Mouse (Mus musculus) intestine, embryonic 16.5 days (tissue): ENCODE measurements around the gene Dusp13. TPM values are rescaled to one million over a fixed set of nuclear protein-coding genes. Genes with fewer than 3 reads are reported as not detected.
A peak's percentile ranks its signal among the peaks of the same experiment; 100 is the strongest.

Experiments
- ATAC-seq: fragments of 200-750 bp; cut with Nextera tagmentation; 2 replicates; pipeline ENCODE4 v1.8.0; 2017; ENCODE audit warnings: moderate TSS enrichment, moderate library complexity
- H3K27ac ChIP-seq: fragments of 300-500 bp; sonication (generic); 2 replicates; pipeline ENCODE4 v1.5.1; 2014; ENCODE audit warnings: mild to moderate bottlenecking, low read length
- H3K27me3 ChIP-seq: fragments of 300-500 bp; sonication (generic); replicated peaks from 2 replicates; pipeline ENCODE4 v1.6.1; 2014; ENCODE audit warnings: low read length, control low read depth, mixed read lengths; ENCODE audit not compliant: control insufficient read depth, insufficient read depth
- H3K36me3 ChIP-seq: fragments of 300-500 bp; sonication (generic); 2 replicates; pipeline ENCODE4 v1.6.1; 2014; ENCODE audit warnings: low read length, control low read depth; ENCODE audit not compliant: control insufficient read depth, insufficient read depth
- H3K4me1 ChIP-seq: fragments of 300-500 bp; sonication (generic); 2 replicates; pipeline ENCODE4 v1.6.1; 2014; ENCODE audit warnings: low read length, control low read depth, mixed read lengths; ENCODE audit not compliant: control insufficient read depth, insufficient read depth
- H3K4me2 ChIP-seq: fragments of 300-500 bp; sonication (generic); 2 replicates; pipeline ENCODE4 v1.6.1; 2014; ENCODE audit warnings: low read depth, low read length, control low read depth
- H3K4me3 ChIP-seq: fragments of 300-500 bp; sonication (generic); 2 replicates; pipeline ENCODE4 v1.5.1; 2014; ENCODE audit warnings: mild to moderate bottlenecking, low read length
- H3K9ac ChIP-seq: fragments of 300-500 bp; sonication (generic); 2 replicates; pipeline ENCODE4 v1.6.1; 2014; ENCODE audit warnings: low read depth, low read length
- H3K9me3 ChIP-seq: fragments of 300-500 bp; sonication (generic); 2 replicates; pipeline ENCODE4 v1.6.1; 2016; ENCODE audit warnings: low read length, control low read depth; ENCODE audit not compliant: control insufficient read depth
- WGBS: fragments of 180-500 bp; shearing (Covaris S2); extraction: QIAGEN DNeasy Blood & Tissue Kit; methylation state at CpG from one replicate; pipeline ENCODE4 v1.1.7; 2014; 5-methylcytosine and 5-hydroxymethylcytosine counted together
- polyA plus RNA-seq: library from polyadenylated mRNA; unstranded; fragments of >200 nt; fragmentation: Nextera tagmentation; extraction: Ambion mirVana; gene quantifications from 2 replicates; pipeline ENCODE4 v1.2.1, GENCODE M21; 2015

Gene Dusp13
- polyA plus RNA-seq, 1 experiment from 2014 or later: not detected

DNA sequence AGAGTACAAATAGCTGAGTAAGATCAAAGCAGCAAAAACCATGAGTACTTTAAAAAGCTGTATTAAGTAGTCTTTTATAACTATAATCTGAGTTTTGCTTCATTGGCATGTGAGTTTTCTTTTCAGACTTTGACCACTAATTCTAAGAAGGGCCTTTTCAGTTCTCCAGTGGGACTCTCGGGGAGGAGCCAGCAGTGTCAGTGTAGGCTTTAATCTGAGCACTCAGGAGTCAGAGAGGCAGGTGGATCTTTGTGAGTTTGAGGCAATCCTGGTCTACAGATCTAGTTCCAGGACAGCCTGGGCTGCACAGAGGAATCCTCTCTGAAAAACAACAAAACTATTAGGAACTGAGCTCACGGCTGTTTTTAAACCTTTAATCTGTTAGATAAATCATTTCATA, 23.0 kb upstream of the Dusp13 start:
- peak; percentile 60 for ATAC-seq
- H3K27me3 ChIP-seq: no peaks in the 10 kb centered on the region
- H3K36me3 ChIP-seq: 0 out of 2 replicates have a peak, but pooled peaks cover 5% of the 10 kb centered on the region
- 61% methylated on average over 2 of the region's 2 CpGs for WGBS
- no peak overlapping the region for H3K4me3 ChIP-seq
- H3K4me1 ChIP-seq: no peaks in the 10 kb centered on the region
- no peak overlapping the region for H3K9ac ChIP-seq
- H3K27ac ChIP-seq: no peak overlapping the region
- H3K9me3 ChIP-seq: no peaks in the 10 kb centered on the region
- H3K4me2 ChIP-seq: no peak overlapping the region

DNA sequence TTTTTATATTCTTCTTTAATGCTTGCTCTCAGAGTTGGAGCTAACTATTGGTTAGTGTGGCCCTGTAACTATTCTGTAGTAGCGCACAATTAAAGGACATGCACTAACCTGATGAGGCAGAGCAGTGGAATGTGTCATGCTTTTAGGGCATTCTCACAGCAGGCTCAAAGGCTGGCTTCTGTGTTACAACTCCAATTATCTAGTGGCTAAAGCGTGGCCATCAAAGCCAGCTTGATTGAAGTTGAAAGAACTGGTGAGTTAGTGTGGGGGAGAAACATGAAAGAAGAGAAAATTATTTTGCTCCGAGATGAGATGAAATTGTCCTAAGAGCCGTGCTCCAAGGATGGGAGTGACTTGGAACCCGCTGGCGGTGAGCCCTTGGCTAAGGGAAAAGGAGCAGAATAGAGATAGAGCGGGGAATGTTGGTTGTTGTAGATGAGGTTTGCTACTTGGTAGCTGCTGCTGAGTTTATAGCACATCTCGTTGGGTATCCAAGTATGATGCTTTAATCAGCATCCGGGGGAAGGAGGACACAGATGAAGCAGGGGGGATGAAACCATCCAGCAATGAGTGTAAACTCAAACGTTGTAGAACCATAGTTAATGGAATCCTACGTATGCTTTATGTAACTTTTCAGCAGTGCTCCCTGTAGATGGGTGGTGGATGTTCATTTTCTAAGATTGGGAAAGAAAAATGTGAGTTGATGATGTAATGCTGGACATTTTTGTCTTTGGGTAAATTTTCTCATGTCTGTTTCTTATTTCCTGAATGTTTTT, 21.7 kb upstream of the Dusp13 start:
- H3K4me3 ChIP-seq: no peak overlapping the region
- no peak overlapping the region for H3K9ac ChIP-seq
- no peak overlapping the region for H3K4me2 ChIP-seq
- H3K9me3 ChIP-seq: no peaks in the 10 kb centered on the region
- 86% methylated on average over 11 of the region's 11 CpGs for WGBS
- no peak overlapping the region for H3K27ac ChIP-seq
- H3K27me3 ChIP-seq: no peaks in the 10 kb centered on the region
- ATAC-seq: no peak
- H3K36me3 ChIP-seq: 0 out of 2 replicates have a peak, but pooled peaks cover 3% of the 10 kb centered on the region
- H3K4me1 ChIP-seq: no peaks in the 10 kb centered on the region

DNA sequence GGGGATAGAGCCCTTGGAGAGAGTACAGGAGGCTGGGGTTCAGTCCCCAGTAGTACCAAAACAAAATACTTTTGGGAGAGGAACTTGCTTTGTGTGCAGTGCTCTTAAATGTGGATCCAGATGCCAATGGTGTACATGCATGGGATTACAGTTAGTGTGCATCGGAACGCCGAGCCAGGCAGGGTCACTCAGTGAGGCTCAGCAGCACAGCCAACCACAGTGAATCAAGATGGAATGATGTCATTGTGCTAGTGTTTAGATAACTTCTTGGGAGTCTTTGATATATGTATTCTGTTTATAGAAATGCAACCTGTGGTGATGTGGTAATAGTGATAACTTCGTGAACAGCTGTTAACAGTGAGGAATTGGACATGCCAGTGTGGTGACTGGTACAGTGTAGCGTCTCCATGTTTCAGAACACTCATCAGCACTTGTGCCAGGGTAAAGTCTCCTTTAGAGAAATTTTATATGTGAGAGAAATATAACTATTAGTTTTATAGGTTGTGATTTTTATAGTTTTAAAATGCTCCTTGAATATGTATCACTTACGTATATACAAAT, 15.5 kb upstream of the Dusp13 start:
- ATAC-seq: peak; percentile 67
- no peak overlapping the region for H3K9ac ChIP-seq
- no peaks in the 10 kb centered on the region for H3K36me3 ChIP-seq
- peak overlapping the region; percentile 62 for H3K27ac ChIP-seq
- H3K4me3 ChIP-seq: no peak overlapping the region
- no peaks in the 10 kb centered on the region for H3K27me3 ChIP-seq
- 77% methylated on average over 6 of the region's 6 CpGs for WGBS
- H3K9me3 ChIP-seq: no peaks in the 10 kb centered on the region
- H3K4me1 ChIP-seq: 0 out of 2 replicates have a peak, but pooled peaks cover 3% of the 10 kb centered on the region
- H3K4me2 ChIP-seq: peak overlapping the region; percentile 30

DNA sequence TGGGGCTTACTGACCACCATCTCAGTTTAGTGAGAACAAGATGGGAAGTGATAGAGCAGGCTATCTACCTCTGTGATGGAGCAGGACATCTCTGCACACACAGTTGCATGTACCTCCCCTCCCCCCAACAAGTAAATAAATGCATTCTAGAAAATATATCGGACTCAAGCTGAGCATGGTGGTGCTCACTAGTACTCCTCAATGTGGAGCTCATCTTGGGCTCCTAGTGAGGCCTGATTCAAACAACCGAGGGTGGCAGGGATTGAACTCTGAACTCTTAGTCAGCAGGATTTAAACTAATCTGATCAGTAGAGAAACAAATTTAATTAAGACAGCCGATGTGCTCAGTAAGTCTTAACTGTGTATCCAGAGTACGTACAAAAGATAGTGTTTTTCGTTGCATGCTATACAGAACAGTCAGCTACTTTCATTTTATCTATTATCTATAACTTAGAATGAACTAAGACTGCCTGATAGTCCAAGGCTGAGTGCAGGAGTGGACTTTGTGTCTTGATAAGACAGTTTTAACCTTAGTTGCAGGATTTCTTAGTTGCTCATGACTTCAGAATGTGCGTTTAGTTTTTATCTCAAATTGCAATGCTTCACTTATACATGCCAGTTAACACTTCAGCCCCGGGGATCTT, 14.9 kb upstream of the Dusp13 start:
- Histone ChIP-seq H3K4me1 (0 out of 2 replicates have a peak, but pooled peaks cover 3% of the 10 kb centered on the region), H3K36me3 (no peaks in the 10 kb centered on the region), H3K4me2 (peak overlapping the region; percentile 30), H3K27ac (peak overlapping the region; percentile 64), H3K9ac (no peak overlapping the region), H3K9me3 (no peaks in the 10 kb centered on the region), H3K27me3 (no peaks in the 10 kb centered on the region), H3K4me3 (peak overlapping the region; percentile 5)
- ATAC-seq: peak; percentile 91
- 58% methylated on average over 7 of the region's 7 CpGs for WGBS

DNA sequence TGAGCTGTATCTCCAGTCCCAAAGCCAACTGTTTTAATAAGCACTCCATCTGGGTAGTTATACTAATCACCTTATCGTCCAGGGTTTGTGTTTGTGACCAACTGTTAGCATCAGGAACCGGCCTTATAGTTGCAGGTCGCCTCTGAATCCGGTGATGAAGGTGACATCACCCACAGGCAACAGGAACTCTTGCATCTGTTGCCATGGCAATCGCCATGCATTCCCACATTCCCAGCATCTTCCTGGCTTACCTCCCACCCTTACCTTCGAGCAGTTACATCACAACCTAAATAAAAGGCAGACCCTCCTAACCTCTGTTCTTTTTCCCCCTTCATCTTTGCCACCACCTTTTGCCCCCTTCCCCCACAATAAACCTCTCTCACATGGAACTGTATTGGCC, 13.7 kb upstream of the Dusp13 start:
- 0 out of 2 replicates have a peak, but pooled peaks cover 3% of the 10 kb centered on the region for H3K4me1 ChIP-seq
- H3K9ac ChIP-seq: no peak overlapping the region
- no peak overlapping the region for H3K27ac ChIP-seq
- H3K9me3 ChIP-seq: no peaks in the 10 kb centered on the region
- no peak overlapping the region for H3K4me2 ChIP-seq
- H3K27me3 ChIP-seq: no peaks in the 10 kb centered on the region
- 86% methylated on average over 6 of the region's 6 CpGs for WGBS
- no peak overlapping the region for H3K4me3 ChIP-seq
- H3K36me3 ChIP-seq: no peaks in the 10 kb centered on the region
- ATAC-seq: no peak

DNA sequence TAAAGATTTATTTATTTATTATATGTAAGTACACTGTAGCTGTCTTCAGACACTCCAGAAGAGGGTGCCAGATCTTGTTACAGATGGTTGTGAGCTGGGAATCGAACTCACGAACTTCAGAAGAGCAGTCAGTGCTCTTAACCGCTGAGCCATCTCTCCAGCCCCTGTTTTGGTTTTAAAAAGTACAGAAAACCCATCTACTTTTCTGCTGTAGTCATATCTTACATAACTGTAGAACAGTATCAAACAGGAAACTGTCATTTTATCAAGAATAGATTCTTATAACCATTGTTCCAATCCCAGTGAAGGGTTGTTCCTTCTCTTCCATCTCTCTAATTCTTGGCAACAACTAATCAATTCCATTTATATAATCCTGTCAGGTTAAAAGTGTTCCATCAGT, 12.8 kb upstream of the Dusp13 start:
- no peak overlapping the region for H3K4me2 ChIP-seq
- H3K36me3 ChIP-seq: no peaks in the 10 kb centered on the region
- ATAC-seq: no peak
- 93% methylated on average over 3 of the region's 3 CpGs for WGBS
- H3K9me3 ChIP-seq: no peaks in the 10 kb centered on the region
- no peaks in the 10 kb centered on the region for H3K27me3 ChIP-seq
- no peak overlapping the region for H3K9ac ChIP-seq
- H3K4me1 ChIP-seq: peaks cover 3% of the 10 kb centered on the region; the same call in 1 of the 2 replicates
- H3K4me3 ChIP-seq: no peak overlapping the region
- no peak overlapping the region for H3K27ac ChIP-seq

DNA sequence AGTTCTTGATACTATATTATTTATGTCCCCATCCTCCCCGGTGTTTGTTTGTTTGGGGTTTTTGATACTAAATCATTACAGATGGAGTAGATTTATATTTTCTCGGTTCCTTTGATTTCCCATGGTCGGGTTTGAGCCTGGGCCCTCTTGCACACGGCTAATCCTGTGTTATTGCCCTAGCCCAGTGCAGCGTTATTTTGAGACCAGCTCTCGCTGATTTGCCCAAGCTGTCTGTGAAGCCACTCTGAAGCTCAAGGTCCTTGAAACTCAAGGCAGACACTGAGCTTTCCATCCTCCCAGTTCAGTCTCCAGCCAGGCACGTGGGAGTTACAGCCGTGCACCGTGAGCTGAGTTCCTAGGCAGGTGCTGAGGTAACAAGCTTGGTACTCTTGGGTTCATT, 10.6 kb upstream of the Dusp13 start:
- no peaks in the 10 kb centered on the region for H3K36me3 ChIP-seq
- no peak for ATAC-seq

DNA sequence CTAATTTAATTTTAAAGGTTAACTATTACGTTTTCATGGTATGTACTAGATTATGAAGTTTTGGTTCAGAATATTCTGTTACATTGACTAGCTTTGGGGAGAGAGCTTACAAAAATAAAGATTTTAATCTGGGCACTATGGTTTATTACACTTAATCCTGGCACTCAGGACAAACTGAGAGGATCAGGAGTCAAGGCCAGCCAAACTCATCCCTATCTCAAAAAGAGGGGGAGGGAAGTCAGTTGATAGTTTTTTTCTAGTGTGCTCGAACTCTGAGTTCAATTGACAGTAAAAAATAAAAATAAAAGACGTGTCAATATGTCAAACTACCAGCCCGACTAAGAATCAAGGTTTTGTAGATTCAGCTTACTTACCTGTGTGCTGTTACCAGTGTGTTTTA, 2.4 kb upstream of the Dusp13 start:
- no peak for ATAC-seq
- H3K4me1 ChIP-seq: peaks cover 15% of the 10 kb centered on the region
- H3K27me3 ChIP-seq: no peaks in the 10 kb centered on the region
- H3K4me3 ChIP-seq: no peak overlapping the region
- H3K4me2 ChIP-seq: no peak overlapping the region
- H3K36me3 ChIP-seq: no peaks in the 10 kb centered on the region
- no peaks in the 10 kb centered on the region for H3K9me3 ChIP-seq
- WGBS: 69% methylated on average over 4 of the region's 4 CpGs
- H3K27ac ChIP-seq: no peak overlapping the region
- H3K9ac ChIP-seq: no peak overlapping the region

More for the DNA sequence above, 10.6 kb upstream of the Dusp13 start:
- H3K4me3 ChIP-seq: no peak overlapping the region
- no peak overlapping the region for H3K27ac ChIP-seq
- H3K27me3 ChIP-seq: no peaks in the 10 kb centered on the region
- H3K4me2 ChIP-seq: no peak overlapping the region
- WGBS: 85% methylated on average over 9 of the region's 9 CpGs
- H3K4me1 ChIP-seq: peaks cover 7% of the 10 kb centered on the region; the same call in 1 of the 2 replicates
- H3K9me3 ChIP-seq: no peaks in the 10 kb centered on the region
- no peak overlapping the region for H3K9ac ChIP-seq

DNA sequence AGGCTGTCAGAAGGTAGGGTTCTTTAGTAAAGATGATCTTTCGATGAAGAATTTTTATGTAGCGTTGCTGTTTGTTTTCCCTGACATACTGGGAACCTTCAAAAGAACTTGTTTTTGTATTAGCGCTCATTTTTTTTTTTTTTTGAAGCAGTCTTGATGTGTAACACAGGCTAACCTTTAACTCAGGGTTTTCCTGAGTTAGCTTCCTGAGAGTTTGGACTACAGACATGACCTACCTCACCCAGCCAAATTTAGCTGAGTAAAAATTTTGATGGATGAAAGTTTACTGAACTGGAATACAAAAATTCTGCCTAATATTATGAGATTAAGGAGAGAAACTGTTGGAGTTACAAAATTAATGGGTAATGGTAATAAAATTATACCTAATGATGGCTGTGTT, 1.4 kb upstream of the Dusp13 start:
- Histone ChIP-seq H3K4me3 (no peak overlapping the region), H3K36me3 (no peaks in the 10 kb centered on the region), H3K9ac (no peak overlapping the region), H3K9me3 (no peaks in the 10 kb centered on the region), H3K27me3 (no peaks in the 10 kb centered on the region), H3K4me1 (peaks cover 15% of the 10 kb centered on the region), H3K27ac (no peak overlapping the region), H3K4me2 (no peak overlapping the region)
- no peak for ATAC-seq
- 92% methylated on average over 3 of the region's 3 CpGs for WGBS
